Mouse (Mus musculus) forebrain, embryonic 16.5 days (tissue): ENCODE data around the gene Myo1f. TPM values are rescaled to one million over a fixed set of nuclear protein-coding genes. Genes with fewer than 3 reads are reported as not detected.

ENCODE experiments used
- ATAC-seq: fragments of 200-750 bp; cut with Nextera tagmentation; 2 replicates; pipeline ENCODE4 v1.8.0; 2017; ENCODE audit warnings: mild to moderate bottlenecking, moderate library complexity
- H3K27ac ChIP-seq: fragments of 300-500 bp; sonication (generic); 2 replicates; pipeline ENCODE4 v1.5.1; 2014; ENCODE audit warnings: low read length, control low read depth
- H3K27me3 ChIP-seq: fragments of 300-500 bp; sonication (generic); replicated peaks from 2 replicates; pipeline ENCODE4 v1.6.1; 2014; ENCODE audit warnings: low read length; ENCODE audit not compliant: control insufficient read depth, insufficient read depth
- H3K36me3 ChIP-seq: fragments of 300-500 bp; sonication (generic); 2 replicates; pipeline ENCODE4 v1.6.1; 2014; ENCODE audit not compliant: control insufficient read depth, insufficient read depth
- H3K4me1 ChIP-seq: fragments of 300-500 bp; sonication (generic); replicated peaks from 2 replicates; pipeline ENCODE4 v1.6.1; 2014; ENCODE audit warnings: low read length; ENCODE audit not compliant: control insufficient read depth, insufficient read depth
- H3K4me2 ChIP-seq: fragments of 300-500 bp; sonication (generic); 2 replicates; pipeline ENCODE4 v1.6.1; 2014; ENCODE audit warnings: mild to moderate bottlenecking, low read length, control low read depth
- H3K4me3 ChIP-seq: fragments of 300-500 bp; sonication (generic); replicated peaks from 2 replicates; pipeline ENCODE4 v1.5.1; 2014; ENCODE audit warnings: mild to moderate bottlenecking, low read length, control low read depth
- H3K9ac ChIP-seq: fragments of 300-500 bp; sonication (generic); replicated peaks from 2 replicates; pipeline ENCODE4 v1.6.1; 2014; ENCODE audit warnings: low read depth, low read length, control low read depth
- H3K9me3 ChIP-seq: fragments of 300-500 bp; sonication (generic); 2 replicates; pipeline ENCODE4 v1.6.1; 2016; ENCODE audit warnings: low read length; ENCODE audit not compliant: control insufficient read depth
- WGBS: fragments of 180-500 bp; shearing (Covaris S2); extraction: QIAGEN DNeasy Blood & Tissue Kit; methylation state at CpG from one replicate; pipeline ENCODE4 v1.1.7; 2014; 5-methylcytosine and 5-hydroxymethylcytosine counted together
- polyA plus RNA-seq: library from polyadenylated mRNA; unstranded; fragments of >200 nt; fragmentation: Nextera tagmentation; extraction: Ambion mirVana; gene quantifications from 2 replicates; pipeline ENCODE4 v1.2.1, GENCODE M21; 2015

The Myo1f gene
- polyA plus RNA-seq, 1 experiment from 2014 or later: 2.0 TPM

DNA sequence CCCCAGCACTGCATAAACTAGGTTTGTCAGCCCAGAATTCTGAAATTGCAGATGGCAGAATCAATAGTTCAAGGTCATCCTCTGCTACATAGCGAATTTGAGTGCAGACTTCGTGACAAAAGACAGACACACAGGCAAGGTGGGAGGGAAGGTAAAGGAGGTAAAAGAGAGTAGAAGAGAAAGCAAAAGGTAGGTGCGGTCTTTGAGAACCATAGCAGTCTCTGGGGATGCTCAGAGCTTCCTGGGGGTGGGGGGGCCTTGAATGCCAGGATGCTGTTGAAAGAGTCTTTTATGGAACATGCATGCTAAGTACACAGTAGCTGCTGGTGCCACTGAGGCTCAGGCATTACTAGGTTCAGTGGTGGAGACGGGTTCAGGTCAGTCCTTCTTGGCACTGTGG lies 2.4 kb downstream of the Myo1f start:
- no peaks in the 10 kb centered on the region for H3K36me3 ChIP-seq
- no peaks in the 10 kb centered on the region for H3K27me3 ChIP-seq
- no peak overlapping the region for H3K9ac ChIP-seq
- H3K4me2 ChIP-seq: no peak overlapping the region
- WGBS: 79% methylated on average over 4 of the region's 4 CpGs
- H3K9me3 ChIP-seq: no peaks in the 10 kb centered on the region
- no peak overlapping the region for H3K27ac ChIP-seq
- no peak overlapping the region for H3K4me3 ChIP-seq
- ATAC-seq: no peak
- H3K4me1 ChIP-seq: no peaks in the 10 kb centered on the region

GRCm38 (mm10) chr17:33563527-33564076 lies 8.1 kb downstream of the Myo1f start:
- Histone ChIP-seq H3K27ac (no peak overlapping the region), H3K4me1 (no peaks in the 10 kb centered on the region), H3K4me2 (no peak overlapping the region), H3K9me3 (no peaks in the 10 kb centered on the region), H3K27me3 (no peaks in the 10 kb centered on the region), H3K4me3 (no peak overlapping the region), H3K36me3 (no peaks in the 10 kb centered on the region), H3K9ac (no peak overlapping the region)
- 74% methylated on average over 2 of the region's 2 CpGs for WGBS
- no peak for ATAC-seq

GRCm38 (mm10) chr17:33564599-33564998 lies 9.1 kb downstream of the Myo1f start:
- H3K27me3 ChIP-seq: no peaks in the 10 kb centered on the region
- WGBS: 47% methylated on average over 1 of the region's 1 CpGs
- no peak for ATAC-seq
- no peaks in the 10 kb centered on the region for H3K36me3 ChIP-seq
- H3K4me2 ChIP-seq: no peak overlapping the region
- no peak overlapping the region for H3K9ac ChIP-seq
- H3K9me3 ChIP-seq: no peaks in the 10 kb centered on the region
- H3K27ac ChIP-seq: no peak overlapping the region
- H3K4me3 ChIP-seq: no peak overlapping the region
- H3K4me1 ChIP-seq: no peaks in the 10 kb centered on the region

DNA sequence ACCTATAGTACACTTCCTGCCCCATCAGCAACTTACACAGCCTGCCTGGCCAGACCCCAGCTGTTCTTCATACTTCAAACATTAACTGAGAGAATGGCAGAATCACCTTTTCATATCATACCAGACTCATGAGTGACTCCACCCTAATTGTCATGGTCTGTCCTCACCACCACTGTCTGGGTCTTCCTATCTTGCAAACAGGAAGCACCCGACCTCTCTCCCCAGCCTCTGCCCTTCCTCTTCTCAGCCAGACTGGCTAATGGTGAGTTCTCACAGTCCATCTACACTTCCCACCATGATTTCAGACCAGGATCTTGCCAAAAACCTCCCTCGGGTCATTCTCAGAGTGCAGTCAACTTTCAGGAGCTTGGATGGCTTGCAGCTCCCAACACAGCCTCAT lies 10.7 kb downstream of the Myo1f start:
- no peak for ATAC-seq
- whole genome bisulfite sequencing: 78% methylated on average over 2 of the region's 2 CpGs
- H3K27me3 ChIP-seq: no peaks in the 10 kb centered on the region
- no peak overlapping the region for H3K4me2 ChIP-seq
- H3K4me3 ChIP-seq: no peak overlapping the region
- H3K9me3 ChIP-seq: no peaks in the 10 kb centered on the region
- H3K36me3 ChIP-seq: no peaks in the 10 kb centered on the region
- H3K4me1 ChIP-seq: no peaks in the 10 kb centered on the region
- H3K9ac ChIP-seq: no peak overlapping the region
- no peak overlapping the region for H3K27ac ChIP-seq

DNA sequence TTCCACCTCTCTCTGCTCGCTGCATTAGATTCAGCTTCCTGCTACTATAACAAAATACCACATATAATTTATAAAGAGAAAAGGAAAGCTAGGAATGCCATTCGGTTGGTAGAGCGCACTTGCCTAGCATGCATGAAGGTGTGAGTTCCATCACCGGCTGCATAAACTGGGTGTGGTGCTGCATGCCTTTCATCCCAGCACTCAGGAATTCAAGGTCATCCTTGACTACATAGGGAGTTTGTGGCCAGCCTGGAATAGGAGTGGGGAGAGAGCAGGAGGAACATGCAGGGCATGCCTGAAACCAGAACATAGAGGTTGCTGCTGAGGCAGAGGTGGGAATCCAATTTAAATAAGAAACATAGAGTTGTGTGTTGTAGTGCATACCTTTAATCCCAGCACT lies 28.6 kb downstream of the Myo1f start:
- WGBS: 84% methylated on average over 4 of the region's 4 CpGs
- no peak for ATAC-seq
- no peaks in the 10 kb centered on the region for H3K4me1 ChIP-seq
- no peak overlapping the region for H3K9ac ChIP-seq
- H3K27ac ChIP-seq: no peak overlapping the region
- no peaks in the 10 kb centered on the region for H3K27me3 ChIP-seq
- no peaks in the 10 kb centered on the region for H3K36me3 ChIP-seq
- H3K4me2 ChIP-seq: no peak overlapping the region
- H3K9me3 ChIP-seq: no peaks in the 10 kb centered on the region
- no peak overlapping the region for H3K4me3 ChIP-seq

DNA sequence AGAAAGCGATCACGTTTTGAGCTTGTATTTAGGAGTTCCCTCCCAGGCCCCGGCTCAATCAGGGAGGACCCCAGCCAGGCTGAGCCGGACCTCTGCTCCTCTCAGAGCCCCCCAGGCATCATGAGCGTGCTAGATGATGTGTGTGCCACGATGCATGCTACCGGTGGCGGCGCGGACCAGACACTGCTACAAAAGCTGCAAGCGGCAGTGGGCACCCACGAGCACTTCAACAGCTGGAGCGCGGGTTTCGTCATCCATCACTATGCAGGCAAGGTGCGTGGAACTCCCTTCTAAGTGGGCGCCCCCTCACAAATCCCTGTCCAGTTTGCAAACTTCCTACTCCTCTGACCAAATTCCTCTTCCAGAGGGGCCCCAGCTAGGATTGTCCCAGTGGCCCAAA lies 30.5 kb downstream of the Myo1f start:
- no peak overlapping the region for H3K4me2 ChIP-seq
- ATAC-seq: no peak
- H3K27ac ChIP-seq: no peak overlapping the region
- H3K4me3 ChIP-seq: no peak overlapping the region
- no peaks in the 10 kb centered on the region for H3K36me3 ChIP-seq
- H3K9ac ChIP-seq: no peak overlapping the region
- H3K9me3 ChIP-seq: no peaks in the 10 kb centered on the region
- 84% methylated on average over 17 of the region's 17 CpGs for WGBS
- no peaks in the 10 kb centered on the region for H3K4me1 ChIP-seq
- no peaks in the 10 kb centered on the region for H3K27me3 ChIP-seq

- no peak overlapping the region for H3K4me2 ChIP-seq
- H3K9me3 ChIP-seq: no peaks in the 10 kb centered on the region
- H3K4me3 ChIP-seq: no peak overlapping the region
- H3K4me1 ChIP-seq: no peaks in the 10 kb centered on the region
- ATAC-seq: no peak
- H3K27ac ChIP-seq: no peak overlapping the region
- no peaks in the 10 kb centered on the region for H3K36me3 ChIP-seq
- no peak overlapping the region for H3K9ac ChIP-seq
- no peaks in the 10 kb centered on the region for H3K27me3 ChIP-seq
Measured at GRCm38 (mm10) chr17:33597271-33597670, 41.8 kb downstream of the Myo1f start.

GRCm38 (mm10) chr17:33598506-33598905 lies 43.0 kb downstream of the Myo1f start:
- no peak for ATAC-seq
- no peak overlapping the region for H3K4me2 ChIP-seq
- no peak overlapping the region for H3K4me3 ChIP-seq
- 87% methylated on average over 5 of the region's 5 CpGs for WGBS
- H3K36me3 ChIP-seq: no peaks in the 10 kb centered on the region
- H3K27ac ChIP-seq: no peak overlapping the region
- H3K27me3 ChIP-seq: no peaks in the 10 kb centered on the region
- H3K4me1 ChIP-seq: no peaks in the 10 kb centered on the region
- H3K9me3 ChIP-seq: no peaks in the 10 kb centered on the region
- no peak overlapping the region for H3K9ac ChIP-seq

- Histone ChIP-seq H3K27me3 (no peaks in the 10 kb centered on the region), H3K9me3 (no peaks in the 10 kb centered on the region), H3K9ac (no peak overlapping the region), H3K4me2 (no peak overlapping the region), H3K4me1 (no peaks in the 10 kb centered on the region), H3K36me3 (no peaks in the 10 kb centered on the region), H3K4me3 (no peak overlapping the region), H3K27ac (no peak overlapping the region)
- no peak for ATAC-seq
- 86% methylated on average over 8 of the region's 8 CpGs for WGBS
Measured at GRCm38 (mm10) chr17:33599836-33600475, 44.4 kb downstream of the Myo1f start.

GRCm38 (mm10) chr17:33600831-33601230 lies 45.3 kb downstream of the Myo1f start:
- WGBS: 65% methylated on average over 3 of the region's 3 CpGs
- Histone ChIP-seq H3K4me2 (no peak overlapping the region), H3K27me3 (no peaks in the 10 kb centered on the region), H3K36me3 (no peaks in the 10 kb centered on the region), H3K27ac (no peak overlapping the region), H3K9ac (no peak overlapping the region), H3K9me3 (no peaks in the 10 kb centered on the region), H3K4me3 (no peak overlapping the region), H3K4me1 (no peaks in the 10 kb centered on the region)
- no peak for ATAC-seq
